Mouse (Mus musculus) heart, postnatal 0 days (tissue): ENCODE data around the gene Chd9.

Experiments used
- CTCF ChIP-seq: IDR thresholded peaks from 2 replicates; pipeline ENCODE4 v1.5.1; 2016; ENCODE audit warnings: antibody characterized with exemption, control low read depth, low read depth
- EP300 ChIP-seq: IDR thresholded peaks from 2 replicates; pipeline ENCODE4 v1.6.1; 2016; ENCODE audit warnings: antibody characterized with exemption, low read depth

GRCm38 (mm10) chr8:90854671-90855161 is 26.6 kb downstream of the Chd9 start:
- TF ChIP-seq CTCF (no peak), EP300 (no peak)
